Mouse (Mus musculus) lung, postnatal 25 days (tissue): ENCODE measurements around the gene D6Ertd527e.

Source experiments
- DNase-seq: peaks from one replicate; pipeline ENCODE4 v3.0.0; 2022; ENCODE audit warnings: low spot score

Gene D6Ertd527e

GRCm38 (mm10) chr6:87111493-87111892 lies 6.9 kb downstream of the D6Ertd527e start:
- no peak for DNase-seq

GRCm38 (mm10) chr6:87112125-87112524 lies 7.6 kb downstream of the D6Ertd527e start:
- DNase-seq = no peak

GRCm38 (mm10) chr6:87115981-87116380 lies 11.4 kb downstream of the D6Ertd527e start:
- no peak for DNase-seq

- no peak for DNase-seq
Observed at GRCm38 (mm10) chr6:87116596-87116995, 12.1 kb downstream of the D6Ertd527e start.

- DNase-seq = peak; percentile 59
Observed at GRCm38 (mm10) chr6:87119066-87119837, 14.7 kb downstream of the D6Ertd527e start.

- no peak for DNase-seq
Observed at GRCm38 (mm10) chr6:87119975-87120374, 15.4 kb downstream of the D6Ertd527e start.

GRCm38 (mm10) chr6:87120661-87121060 lies 16.1 kb downstream of the D6Ertd527e start:
- DNase-seq = no peak

GRCm38 (mm10) chr6:87121961-87122360 lies 17.4 kb downstream of the D6Ertd527e start:
- no peak for DNase-seq

- DNase-seq = no peak
Observed at GRCm38 (mm10) chr6:87123406-87123805, 18.9 kb downstream of the D6Ertd527e start.

- DNase-seq = no peak
Observed at GRCm38 (mm10) chr6:87123973-87124372, 19.4 kb downstream of the D6Ertd527e start.

GRCm38 (mm10) chr6:87127049-87127753 lies 22.7 kb downstream of the D6Ertd527e start:
- DNase-seq = peak; percentile 59

- no peak for DNase-seq
Observed at GRCm38 (mm10) chr6:87129861-87130260, 25.3 kb downstream of the D6Ertd527e start.

GRCm38 (mm10) chr6:87130628-87131027 lies 26.1 kb downstream of the D6Ertd527e start:
- DNase-seq = no peak

- no peak for DNase-seq
Observed at GRCm38 (mm10) chr6:87131078-87131477, 26.5 kb downstream of the D6Ertd527e start.

- no peak for DNase-seq
Observed at GRCm38 (mm10) chr6:87133520-87133919, 29.0 kb downstream of the D6Ertd527e start.

GRCm38 (mm10) chr6:87133966-87134546 lies 29.5 kb downstream of the D6Ertd527e start:
- no peak for DNase-seq

GRCm38 (mm10) chr6:87138479-87138878 lies 33.9 kb downstream of the D6Ertd527e start:
- no peak for DNase-seq

GRCm38 (mm10) chr6:87139796-87140553 lies 35.4 kb downstream of the D6Ertd527e start:
- no peak for DNase-seq

GRCm38 (mm10) chr6:87142239-87142638 lies 37.7 kb downstream of the D6Ertd527e start:
- no peak for DNase-seq

GRCm38 (mm10) chr6:87143594-87143993 lies 39.0 kb downstream of the D6Ertd527e start:
- DNase-seq = no peak

- no peak for DNase-seq
Observed at GRCm38 (mm10) chr6:87147921-87148320, 43.4 kb downstream of the D6Ertd527e start.

- no peak for DNase-seq
Observed at GRCm38 (mm10) chr6:87150471-87150870, 45.9 kb downstream of the D6Ertd527e start.
